Mouse (Mus musculus) intestine, embryonic 15.5 days (tissue): ENCODE measurements around the gene Htr1d. TPM values are rescaled to one million over a fixed set of nuclear protein-coding genes. Genes with fewer than 3 reads are reported as not detected.

Experiments
- ATAC-seq: fragments of 200-750 bp; cut with Nextera tagmentation; 2 replicates; pipeline ENCODE4 v1.8.0; 2017; ENCODE audit warnings: moderate TSS enrichment, moderate library complexity
- H3K27ac ChIP-seq: fragments of 300-500 bp; sonication (generic); 2 replicates; pipeline ENCODE4 v1.5.1; 2015; ENCODE audit warnings: mild to moderate bottlenecking, inconsistent platforms
- H3K27me3 ChIP-seq: fragments of 300-500 bp; sonication (generic); replicated peaks from 2 replicates; pipeline ENCODE4 v1.6.1; 2015; ENCODE audit warnings: inconsistent platforms
- H3K36me3 ChIP-seq: fragments of 300-500 bp; sonication (generic); 2 replicates; pipeline ENCODE4 v1.6.1; 2015; ENCODE audit warnings: inconsistent platforms
- H3K4me1 ChIP-seq: fragments of 300-500 bp; sonication (generic); replicated peaks from 2 replicates; pipeline ENCODE4 v1.6.1; 2015; ENCODE audit warnings: inconsistent platforms
- H3K4me2 ChIP-seq: fragments of 300-500 bp; sonication (generic); replicated peaks from 2 replicates; pipeline ENCODE4 v1.6.1; 2015; ENCODE audit warnings: mild to moderate bottlenecking, inconsistent platforms
- H3K4me3 ChIP-seq: fragments of 300-500 bp; sonication (generic); replicated peaks from 2 replicates; pipeline ENCODE4 v1.5.1; 2015; ENCODE audit warnings: inconsistent platforms
- H3K9ac ChIP-seq: fragments of 300-500 bp; sonication (generic); 2 replicates; pipeline ENCODE4 v1.6.1; 2015; ENCODE audit warnings: inconsistent platforms
- H3K9me3 ChIP-seq: fragments of 300-500 bp; sonication (generic); 2 replicates; pipeline ENCODE4 v1.6.1; 2016; ENCODE audit warnings: inconsistent platforms
- WGBS: fragments of 180-500 bp; shearing (Covaris S2); methylation state at CpG from one replicate; pipeline ENCODE4 v1.1.7; 2015; 5-methylcytosine and 5-hydroxymethylcytosine counted together
- polyA plus RNA-seq: library from polyadenylated mRNA; unstranded; fragments of >200 nt; fragmentation: Nextera tagmentation; extraction: Ambion mirVana; gene quantifications from 2 replicates; pipeline ENCODE4 v1.2.1, GENCODE M21; 2015

Gene Htr1d
- polyA plus RNA-seq, 1 experiment from 2014 or later, result 0.28 TPM

- 2% methylated on average over 10 of the region's 10 CpGs for WGBS
- H3K9ac ChIP-seq, result peak overlapping the region; percentile 17; the same call in 1 of the 2 replicates
- no peaks in the 10 kb centered on the region for H3K27me3 ChIP-seq
- H3K9me3 ChIP-seq, result no peaks in the 10 kb centered on the region
- no peak for ATAC-seq
- peaks cover 3% of the 10 kb centered on the region; the same call in 1 of the 2 replicates for H3K4me1 ChIP-seq
- H3K4me3 ChIP-seq, result peak overlapping the region; percentile 27
- H3K27ac ChIP-seq, result no peak overlapping the region
- H3K4me2 ChIP-seq, result peak overlapping the region; percentile 63
- no peaks in the 10 kb centered on the region for H3K36me3 ChIP-seq
These were observed 31.5 kb downstream of the Htr1d start for GRCm38 (mm10) chr4:136454850-136455260.

- Histone ChIP-seq H3K4me3 (no peak overlapping the region), H3K4me1 (peaks cover 4% of the 10 kb centered on the region), H3K36me3 (no peaks in the 10 kb centered on the region), H3K9me3 (no peaks in the 10 kb centered on the region), H3K4me2 (no peak overlapping the region), H3K27me3 (no peaks in the 10 kb centered on the region), H3K27ac (no peak overlapping the region), H3K9ac (no peak overlapping the region)
- no peak for ATAC-seq
- 89% methylated on average over 6 of the region's 6 CpGs for WGBS
These were observed 33.3 kb downstream of the Htr1d start for GRCm38 (mm10) chr4:136456516-136457218.

- H3K27ac ChIP-seq, result no peak overlapping the region
- H3K27me3 ChIP-seq, result no peaks in the 10 kb centered on the region
- H3K36me3 ChIP-seq, result no peaks in the 10 kb centered on the region
- H3K9ac ChIP-seq, result no peak overlapping the region
- WGBS, result 82% methylated on average over 7 of the region's 7 CpGs
- H3K4me3 ChIP-seq, result no peak overlapping the region
- no peaks in the 10 kb centered on the region for H3K9me3 ChIP-seq
- no peak overlapping the region for H3K4me2 ChIP-seq
- no peak for ATAC-seq
- peaks cover 12% of the 10 kb centered on the region for H3K4me1 ChIP-seq
These were observed 35.0 kb downstream of the Htr1d start for GRCm38 (mm10) chr4:136458276-136458675.

- 74% methylated on average over 12 of the region's 12 CpGs for WGBS
- Histone ChIP-seq H3K36me3 (no peaks in the 10 kb centered on the region), H3K9ac (no peak overlapping the region), H3K27me3 (no peaks in the 10 kb centered on the region), H3K27ac (no peak overlapping the region), H3K9me3 (no peaks in the 10 kb centered on the region), H3K4me1 (peaks cover 19% of the 10 kb centered on the region), H3K4me3 (no peak overlapping the region), H3K4me2 (no peak overlapping the region)
- no peak for ATAC-seq
These were observed 35.9 kb downstream of the Htr1d start for GRCm38 (mm10) chr4:136459210-136459609.

- no peak overlapping the region for H3K4me3 ChIP-seq
- no peak for ATAC-seq
- peaks cover 24% of the 10 kb centered on the region for H3K4me1 ChIP-seq
- no peaks in the 10 kb centered on the region for H3K36me3 ChIP-seq
- H3K9ac ChIP-seq, result no peak overlapping the region
- no peaks in the 10 kb centered on the region for H3K27me3 ChIP-seq
- H3K27ac ChIP-seq, result no peak overlapping the region
- WGBS, result 56% methylated on average over 4 of the region's 4 CpGs
- no peaks in the 10 kb centered on the region for H3K9me3 ChIP-seq
- no peak overlapping the region for H3K4me2 ChIP-seq
These were observed 37.9 kb downstream of the Htr1d start for GRCm38 (mm10) chr4:136461206-136461605.

- no peak; the same call in 1 of the 2 replicates for ATAC-seq
- Histone ChIP-seq H3K27me3 (no peaks in the 10 kb centered on the region), H3K4me1 (peaks cover 26% of the 10 kb centered on the region), H3K9me3 (no peaks in the 10 kb centered on the region), H3K4me2 (peak overlapping the region; percentile 98), H3K9ac (peak overlapping the region; percentile 75; the same call in 1 of the 2 replicates), H3K27ac (peak overlapping the region; percentile 88), H3K4me3 (peak overlapping the region; percentile 71), H3K36me3 (no peaks in the 10 kb centered on the region)
- WGBS, result 20% methylated on average over 6 of the region's 6 CpGs
These were observed 38.4 kb downstream of the Htr1d start for GRCm38 (mm10) chr4:136461761-136462085.

- Histone ChIP-seq H3K9ac (peak within 1 kb of the TSS; percentile 75), H3K36me3 (no peaks in the 10 kb centered on the region), H3K27me3 (no peaks in the 10 kb centered on the region), H3K4me1 (peaks cover 26% of the 10 kb centered on the region), H3K4me2 (peak within 1 kb of the TSS; percentile 98), H3K4me3 (peak within 1 kb of the TSS; percentile 71), H3K27ac (peak within 1 kb of the TSS; percentile 88), H3K9me3 (no peaks in the 10 kb centered on the region)
- under 1% methylated on average over 64 of the region's 64 CpGs for WGBS
- ATAC-seq, result peak; percentile 86
These were observed 38.9 kb downstream of the Htr1d start, which contains the start of gene 6030445D17Rik for GRCm38 (mm10) chr4:136462086-136462838. Gene 6030445D17Rik (plus strand): TSS chr4:136462250.

GRCm38 (mm10) chr4:136462839-136463178, 39.5 kb downstream of the Htr1d start:
- peak; percentile 58 for ATAC-seq
- peak overlapping the region; percentile 71 for H3K4me3 ChIP-seq
- peaks cover 26% of the 10 kb centered on the region for H3K4me1 ChIP-seq
- H3K36me3 ChIP-seq, result no peaks in the 10 kb centered on the region
- H3K27me3 ChIP-seq, result no peaks in the 10 kb centered on the region
- WGBS, result 1% methylated on average over 8 of the region's 8 CpGs
- peak overlapping the region; percentile 75 for H3K9ac ChIP-seq
- H3K4me2 ChIP-seq, result peak overlapping the region; percentile 98
- H3K9me3 ChIP-seq, result no peaks in the 10 kb centered on the region
- H3K27ac ChIP-seq, result peak overlapping the region; percentile 88

GRCm38 (mm10) chr4:136463436-136463835, 40.1 kb downstream of the Htr1d start:
- Histone ChIP-seq H3K27me3 (no peaks in the 10 kb centered on the region), H3K9me3 (no peaks in the 10 kb centered on the region), H3K4me2 (peak overlapping the region; percentile 98), H3K36me3 (no peaks in the 10 kb centered on the region), H3K4me1 (peaks cover 29% of the 10 kb centered on the region), H3K9ac (0 out of 2 replicates have a peak overlapping the region, but pooled peaks have one; percentile 14), H3K4me3 (peak overlapping the region; percentile 71), H3K27ac (no peak overlapping the region)
- 34% methylated on average over 9 of the region's 9 CpGs for WGBS
- no peak for ATAC-seq

- peaks cover 36% of the 10 kb centered on the region for H3K4me1 ChIP-seq
- H3K9me3 ChIP-seq, result no peaks in the 10 kb centered on the region
- H3K36me3 ChIP-seq, result no peaks in the 10 kb centered on the region
- H3K27ac ChIP-seq, result peak overlapping the region; percentile 15; the same call in 1 of the 2 replicates
- no peak overlapping the region for H3K9ac ChIP-seq
- no peak overlapping the region for H3K4me3 ChIP-seq
- no peak overlapping the region for H3K4me2 ChIP-seq
- no peak for ATAC-seq
- 38% methylated on average over 4 of the region's 4 CpGs for WGBS
- H3K27me3 ChIP-seq, result no peaks in the 10 kb centered on the region
These were observed 42.9 kb downstream of the Htr1d start for GRCm38 (mm10) chr4:136466226-136466625.

- Histone ChIP-seq H3K27ac (peak overlapping the region; percentile 99), H3K36me3 (no peaks in the 10 kb centered on the region), H3K4me1 (peaks cover 25% of the 10 kb centered on the region), H3K4me2 (peak overlapping the region; percentile 60), H3K27me3 (no peaks in the 10 kb centered on the region), H3K9me3 (no peaks in the 10 kb centered on the region), H3K9ac (no peak overlapping the region), H3K4me3 (peak overlapping the region; percentile 94; the same call in 1 of the 2 replicates)
- peak; percentile 67 for ATAC-seq
- 60% methylated on average over 14 of the region's 14 CpGs for WGBS
These were observed 45.4 kb downstream of the Htr1d start for GRCm38 (mm10) chr4:136468553-136469327.

- Histone ChIP-seq H3K4me2 (peak within 1 kb of the TSS; percentile 60), H3K4me1 (peaks cover 22% of the 10 kb centered on the region), H3K27me3 (no peaks in the 10 kb centered on the region), H3K9me3 (no peaks in the 10 kb centered on the region), H3K4me3 (peak within 1 kb of the TSS; percentile 94), H3K36me3 (no peaks in the 10 kb centered on the region), H3K27ac (peak within 1 kb of the TSS; percentile 99), H3K9ac (peak within 1 kb of the TSS; percentile 76)
- 1% methylated on average over 36 of the region's 36 CpGs for WGBS
- ATAC-seq, result peak; percentile 93
These were observed 46.1 kb downstream of the Htr1d start, which contains the start of gene Luzp1 for GRCm38 (mm10) chr4:136469371-136469903. Gene Luzp1 (plus strand): TSS chr4:136469761.
